Mouse (Mus musculus): ENCODE data around the gene BC005561. TPM values are rescaled to one million over a fixed set of nuclear protein-coding genes. Genes with fewer than 3 reads are reported as not detected.

The BC005561 gene
- 14.9 TPM for total RNA-seq (2023)

GRCm38 (mm10) chr5:104508195-104508891, at the start of gene BC005561:
BC005561 (plus strand) TSS chr5:104508352.

GRCm38 (mm10) chr5:104458832-104459705, 49.1 kb upstream of the BC005561 start, which contains the start of gene Pkd2:
Pkd2 (plus strand) TSS chr5:104459450.

Other genes starting within 250 kb of the BC005561 start
- gene Ibsp, start 209.2 kb upstream of the BC005561 start, total RNA-seq (2023) = not detected
- not detected for gene Mepe, start 183.0 kb upstream of the BC005561 start, total RNA-seq (2023)
- gene Spp1, start 73.2 kb upstream of the BC005561 start, total RNA-seq (2023) = not detected
- 0.21 TPM for gene Pkd2, start 48.9 kb upstream of the BC005561 start, total RNA-seq (2023)